Mouse (Mus musculus): ENCODE measurements around the gene B3gnt5.
"Not testable (repeated sequence)": the region's sequence is repeated elsewhere in the genome, so short reads cannot be mapped to it uniquely, and the experiment has no call there.

Gene B3gnt5

DNA sequence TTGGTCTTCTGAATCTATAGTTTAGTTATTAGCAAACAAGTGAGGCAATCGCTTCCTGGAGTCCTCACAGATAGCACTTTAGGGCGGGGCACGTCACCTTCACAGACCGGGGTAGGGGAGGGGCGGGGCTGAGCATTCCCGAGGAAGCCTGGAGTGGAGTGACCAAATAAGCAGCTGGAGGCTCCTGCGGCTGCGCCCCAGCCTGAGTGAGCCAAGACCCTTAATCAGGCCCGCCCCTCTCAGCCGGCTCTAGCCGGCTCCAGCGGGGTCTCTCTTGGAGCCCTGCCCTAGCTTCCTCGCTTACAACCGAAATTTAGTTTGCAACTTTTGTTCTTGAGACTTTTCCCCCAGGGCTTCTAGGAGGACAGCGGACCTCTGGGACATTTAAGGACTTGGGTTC lies at the start of gene B3gnt5:
Gene B3gnt5, plus strand, starts transcription at position 135 of the 400 bp plus-strand sequence.
- DNase-seq (ENCODE audit: low spot score) = peak; percentile 94

DNA sequence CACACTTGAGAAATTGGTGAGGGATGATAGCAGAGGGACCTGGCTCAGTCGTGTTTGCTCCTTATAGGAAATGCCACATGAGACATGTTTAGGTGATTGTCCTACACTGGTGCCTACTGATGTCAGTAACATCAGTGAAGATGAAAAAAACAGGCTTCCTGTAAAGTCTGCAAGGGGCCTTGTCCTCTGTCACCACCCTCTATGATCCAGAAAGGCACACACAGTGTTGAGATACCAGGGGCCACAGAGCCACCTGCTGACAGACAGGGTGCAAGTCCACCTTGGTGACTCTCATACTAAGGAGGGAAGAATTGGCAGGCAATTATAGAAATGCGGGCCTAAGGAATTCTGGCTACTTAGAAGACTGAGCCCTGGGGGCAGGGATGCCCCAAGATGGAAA lies 39.0 kb upstream of the B3gnt5 start:
- DNase-seq (ENCODE audit: low spot score) = no peak

DNA sequence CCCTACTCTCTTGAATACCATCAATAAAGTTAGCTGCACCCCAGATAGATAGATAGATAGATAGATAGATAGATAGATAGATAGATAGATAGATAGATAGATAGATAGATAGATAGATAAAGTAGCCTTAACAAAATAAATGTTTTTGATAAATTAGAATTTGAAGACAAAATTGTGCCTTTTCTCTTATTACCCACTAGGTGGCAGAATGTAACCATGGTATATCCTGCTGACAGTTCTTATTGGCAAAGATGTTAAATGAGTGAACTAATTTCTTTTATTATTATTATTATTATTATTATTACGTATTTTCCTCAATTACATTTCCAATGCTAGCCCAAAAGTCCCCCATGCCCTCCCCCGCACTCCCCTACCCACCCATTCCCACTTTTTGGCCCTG lies 35.9 kb upstream of the B3gnt5 start:
- DNase-seq (ENCODE audit: low spot score) = not testable (repeated sequence)

DNA sequence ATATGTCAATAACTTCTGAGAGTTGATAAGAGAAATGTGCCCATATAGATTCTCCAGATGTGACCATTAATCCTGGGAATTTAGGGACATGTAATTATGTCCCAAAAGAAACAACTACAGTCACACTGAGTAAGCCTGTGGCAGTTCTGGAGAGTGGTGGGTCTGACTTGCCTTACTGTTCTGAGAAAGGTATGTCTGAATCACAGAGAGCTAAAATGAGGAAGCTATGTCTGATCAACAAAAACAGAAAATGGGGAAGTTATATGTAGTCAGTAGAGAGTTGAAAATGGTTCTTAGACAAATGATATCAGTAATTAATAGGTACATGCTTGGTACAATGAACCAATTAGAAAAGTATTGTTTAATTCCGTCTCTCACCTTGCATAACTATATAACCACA lies 27.1 kb upstream of the B3gnt5 start:
- DNase-seq (ENCODE audit: low spot score) = no peak

DNA sequence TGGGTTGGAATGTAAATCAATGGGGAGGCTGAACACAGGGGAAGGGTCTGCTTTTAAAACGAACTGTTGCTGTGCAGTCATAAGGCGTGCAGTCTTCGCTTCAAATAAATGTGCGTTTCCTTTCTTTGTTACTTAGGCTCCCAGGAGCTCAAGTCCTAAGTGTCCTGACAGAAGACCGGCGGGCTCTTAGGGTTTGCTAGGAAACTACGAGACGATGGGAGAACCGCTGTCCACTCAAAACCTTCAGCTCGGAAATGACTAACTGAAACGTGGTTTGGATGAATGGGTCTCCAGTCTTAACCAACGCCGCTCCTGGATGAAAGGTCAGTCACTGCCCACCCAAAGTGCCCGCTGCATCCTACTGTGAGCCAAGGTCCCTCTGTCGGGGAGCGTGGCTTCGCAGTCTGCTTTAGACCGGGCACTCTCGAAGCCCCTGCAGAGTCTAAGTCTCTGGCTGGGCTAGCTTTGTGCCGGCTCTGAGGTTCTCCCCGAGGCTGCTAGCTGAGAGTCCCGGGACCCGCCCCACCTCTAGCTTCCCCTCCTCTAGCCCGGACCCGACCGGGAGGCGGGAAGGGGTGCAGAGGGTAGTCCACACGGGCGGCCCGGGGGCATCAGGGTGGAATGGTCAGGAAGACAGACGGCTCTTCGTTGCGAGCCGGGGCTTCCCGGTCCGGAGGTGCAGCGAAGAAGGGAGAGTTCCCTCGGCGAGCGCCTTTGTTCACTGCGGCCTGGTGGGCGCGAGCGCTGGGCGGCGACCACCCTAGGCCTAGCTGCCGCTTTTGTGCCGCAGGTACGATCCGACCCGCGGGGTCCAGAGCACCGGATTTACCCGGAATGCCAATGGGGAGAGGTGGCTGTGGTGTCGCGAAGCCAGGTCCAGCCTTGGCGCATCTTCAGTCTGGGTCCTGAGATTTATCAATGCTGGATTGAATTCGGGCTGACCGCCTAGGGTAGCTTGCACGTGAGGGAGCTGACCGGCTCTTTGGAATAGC lies 793 bp downstream of the B3gnt5 start:
- peak; percentile 68 for DNase-seq (ENCODE audit: low spot score)

DNA sequence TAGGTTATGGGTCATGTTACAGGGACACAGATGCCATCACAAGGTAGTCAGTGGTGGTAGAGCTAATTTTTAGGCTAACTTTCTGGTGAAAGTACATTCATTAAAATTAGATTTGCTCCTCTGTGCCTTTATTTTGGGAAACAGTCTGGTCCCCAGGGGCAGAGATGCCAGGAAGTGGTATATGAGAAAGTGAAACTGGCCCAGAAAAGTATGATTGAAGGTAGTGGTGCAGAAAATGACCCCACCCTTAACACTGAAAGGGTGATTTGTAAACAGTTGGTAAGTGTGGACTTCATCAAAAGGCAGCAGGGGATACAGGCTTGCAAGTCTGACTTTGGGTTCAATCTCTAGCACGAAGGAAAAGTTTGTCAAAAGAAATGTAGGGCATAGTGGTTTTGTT lies 1.7 kb downstream of the B3gnt5 start:
- DNase-seq (ENCODE audit: low spot score) = no peak

DNA sequence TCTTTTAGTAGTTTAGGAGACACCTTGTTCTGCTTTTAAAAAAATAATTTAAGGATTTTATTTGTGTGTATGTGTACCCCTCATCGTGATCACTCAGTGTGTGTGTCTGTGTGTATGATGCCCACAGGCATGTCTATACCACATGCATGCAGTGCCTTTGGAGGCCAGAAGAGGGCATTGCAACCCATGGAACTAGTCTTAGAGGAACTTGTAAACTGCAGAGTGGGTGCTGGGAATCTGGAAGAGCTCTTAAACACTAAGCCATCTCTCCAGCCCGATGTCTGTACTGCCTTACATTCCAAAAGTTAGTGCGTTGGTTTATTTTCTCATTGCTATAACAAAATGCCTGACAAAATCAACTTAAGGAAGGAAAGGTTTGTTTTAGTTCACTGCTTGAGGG lies 6.1 kb downstream of the B3gnt5 start:
- no peak for DNase-seq (ENCODE audit: low spot score)

DNA sequence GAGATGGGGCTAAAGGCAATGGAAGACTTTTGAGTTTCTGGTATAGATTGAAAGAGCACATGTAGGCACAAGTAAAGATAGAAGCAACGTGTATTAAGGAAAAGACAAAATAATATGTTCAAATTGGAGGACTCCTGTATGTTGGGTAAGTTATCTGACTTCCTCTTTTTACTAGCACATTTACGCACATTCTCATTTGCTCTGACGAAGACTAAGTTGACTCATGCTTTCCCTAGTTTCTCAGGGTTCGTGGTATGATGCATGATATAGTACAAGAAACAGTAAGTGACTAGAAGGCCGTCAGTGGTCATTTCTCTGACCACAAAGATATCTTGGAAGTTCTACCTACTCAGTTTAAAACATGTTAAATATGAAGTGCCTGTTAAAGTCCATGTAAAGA lies 8.0 kb downstream of the B3gnt5 start:
- DNase-seq (ENCODE audit: low spot score) = no peak

DNA sequence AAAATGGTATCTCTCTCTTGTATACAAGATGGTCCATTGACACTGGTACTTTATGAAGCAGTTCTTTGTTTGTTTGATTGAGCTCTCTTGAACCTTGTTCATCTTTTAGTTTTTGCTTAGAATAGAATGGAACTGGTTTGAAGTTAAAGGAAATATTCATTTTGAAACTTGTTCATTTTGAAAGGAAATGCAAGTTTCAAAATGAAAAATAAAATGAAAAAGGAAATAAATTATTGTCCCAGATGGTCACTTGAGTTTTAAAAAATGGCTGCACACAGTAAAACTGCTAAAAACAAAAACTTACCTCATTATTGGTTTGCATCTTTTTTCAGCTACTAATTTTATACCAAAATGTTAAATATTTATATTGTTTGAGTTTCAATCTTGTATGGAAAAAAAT lies 12.0 kb downstream of the B3gnt5 start:
- DNase-seq (ENCODE audit: low spot score) = no peak

DNA sequence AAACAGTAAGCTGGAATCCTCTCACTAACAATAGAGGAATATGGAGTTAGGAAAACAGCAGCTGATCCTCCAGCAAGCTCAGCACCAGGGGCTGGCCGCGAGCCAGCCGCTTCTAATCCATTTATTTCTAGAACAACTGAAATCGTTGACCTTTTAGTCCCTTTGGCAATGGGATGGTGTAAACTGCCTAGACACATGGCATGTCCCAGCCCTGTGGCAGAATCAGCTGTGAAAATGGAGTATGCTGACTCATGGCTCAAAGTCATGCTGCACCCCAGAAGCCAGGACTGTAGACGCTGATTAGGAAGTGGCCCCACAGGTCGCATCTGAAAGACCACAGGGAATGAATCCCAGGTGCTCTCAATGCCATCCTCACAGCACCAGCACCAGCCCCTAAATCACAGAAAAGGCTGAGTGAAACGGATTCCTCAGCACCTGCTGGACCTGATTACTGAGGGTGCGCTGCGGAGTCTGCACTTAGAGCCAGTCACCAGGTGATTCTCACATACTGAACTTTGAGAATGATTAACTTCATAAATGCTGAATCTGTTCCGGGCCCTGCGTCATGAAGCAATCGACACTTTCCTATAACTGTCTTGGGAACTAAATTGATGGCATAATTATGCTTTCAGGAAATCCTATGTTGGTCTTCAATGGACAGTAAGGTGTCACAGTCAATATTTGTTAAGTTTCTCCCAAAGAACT lies 26.5 kb downstream of the B3gnt5 start:
- DNase-seq (ENCODE audit: low spot score) = no peak

DNA sequence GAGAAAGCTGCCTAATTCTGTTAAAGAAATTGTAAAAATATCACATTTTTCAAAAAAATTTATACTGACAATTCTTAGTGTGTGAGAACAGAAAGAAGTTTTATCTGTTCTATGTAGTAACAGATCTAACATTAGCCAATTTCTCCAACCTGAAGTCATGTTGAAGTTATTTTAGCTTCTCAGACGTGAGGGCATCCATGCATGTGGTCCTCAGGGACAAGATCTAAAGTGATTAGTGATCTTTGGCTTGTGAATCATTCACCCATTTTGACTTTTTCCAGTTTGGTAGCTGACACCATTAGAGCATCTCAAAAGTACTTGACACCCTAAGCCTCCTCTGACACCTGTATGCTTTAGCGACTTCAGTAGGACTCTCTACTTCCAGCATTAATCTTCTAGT lies 29.9 kb downstream of the B3gnt5 start:
- no peak for DNase-seq (ENCODE audit: low spot score)

DNA sequence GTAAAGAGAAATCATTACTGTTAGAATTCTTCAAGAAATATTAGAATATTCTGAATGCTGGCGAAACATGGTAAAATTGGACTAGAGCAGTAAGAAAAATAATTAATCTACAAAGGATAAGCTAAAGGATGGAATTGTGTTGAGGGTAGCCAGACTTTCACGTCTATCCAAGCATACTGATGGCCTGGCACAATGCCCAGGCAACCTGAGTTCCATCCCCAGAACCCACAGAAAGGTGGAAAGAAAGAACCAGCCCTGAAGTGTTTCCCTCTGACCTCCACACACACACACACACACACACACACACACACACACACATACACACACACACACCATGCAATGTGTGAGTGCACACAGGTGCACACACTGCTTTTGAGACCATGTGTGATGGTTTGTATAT lies 58.8 kb downstream of the B3gnt5 start:
- DNase-seq (ENCODE audit: low spot score) = no peak

Measured in yolk sac, embryonic 10.5 days (tissue).